19 mouse cellular contexts compared by ENCODE assay signal in the genomic region with DNA sequence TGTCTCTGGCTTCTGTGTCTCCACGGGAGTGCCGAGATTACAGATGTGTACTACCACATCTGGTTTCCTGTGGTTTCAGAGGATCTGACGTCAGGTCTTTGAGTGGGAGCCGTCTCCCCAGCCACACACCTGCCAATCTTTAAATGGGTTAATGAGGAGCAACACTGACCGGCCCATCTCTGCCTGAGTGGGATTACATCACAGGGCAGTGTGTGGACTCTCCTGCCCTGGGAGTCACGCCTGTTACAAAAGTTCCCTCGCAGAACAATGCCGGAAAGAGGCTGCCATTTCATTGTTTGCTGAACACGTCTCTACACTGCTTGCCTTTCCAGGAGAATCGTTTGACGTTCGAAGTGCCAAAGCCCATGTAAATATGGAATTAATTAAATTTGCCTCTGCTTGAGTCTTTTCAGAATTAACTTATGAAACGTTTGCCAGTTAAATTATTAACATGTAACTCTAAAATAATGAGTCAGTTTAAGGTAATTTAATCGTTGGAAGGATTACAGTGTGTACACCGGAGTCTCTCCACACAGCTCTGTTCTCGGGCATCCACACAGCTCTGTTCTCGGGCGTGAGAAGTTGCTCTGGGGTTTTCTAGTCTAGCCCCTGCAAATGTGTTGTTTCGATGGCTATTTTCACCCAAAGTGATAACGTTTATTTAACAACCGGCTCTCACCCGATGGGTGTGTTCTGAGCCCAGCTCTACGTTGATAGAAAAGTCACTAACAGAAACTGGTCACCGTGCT.
A peak's percentile ranks its signal among the peaks of the same experiment; 100 is the strongest.
DNase-seq lines count a peak whose midpoint lies in the region; ATAC-seq and TF ChIP-seq lines count a peak whose summit lies in the region.
"Had no signal": no experiment of that assay in that cellular context is flagged by ENCODE, and none has a peak within 500 bp of the region (broad histone marks: within the 10 kb centered on the region; RNA-seq: fewer than 3 reads in every experiment).

No protein-coding gene starts in this region.

- TF ChIP-seq CTCF in intestine, postnatal 0 days (IDR thresholded peaks at IDR 0.05; ENCODE audit: low read depth): no peak

- H3K27ac ChIP-seq in intestine, embryonic 15.5 days: no peak overlapping the region
- H3K27ac ChIP-seq in intestine, postnatal 0 days (ENCODE audit: low read depth, low read length): no peak overlapping the region
- no peak overlapping the region for H3K27ac ChIP-seq in midbrain, embryonic 11.5 days (ENCODE audit: low read depth, low read length)
- no peak overlapping the region for H3K27ac ChIP-seq in midbrain, embryonic 15.5 days
- no peak overlapping the region for H3K27ac ChIP-seq in midbrain, embryonic 16.5 days (ENCODE audit: low read length)
- 0 out of 2 replicates have a peak overlapping the region, but pooled peaks have one; percentile 13 for H3K27ac ChIP-seq in stomach, embryonic 16.5 days (ENCODE audit: low read length)
- H3K27ac ChIP-seq: forebrain, embryonic 12.5 days; heart, embryonic 10.5 days; kidney, embryonic 15.5 days; lung, embryonic 15.5 days; macrophage had no signal

- ATAC-seq in intestine, embryonic 15.5 days: peak; percentile 20; the same call in 1 of the 2 replicates
- ATAC-seq in intestine, postnatal 0 days: no peak
- ATAC-seq in midbrain, embryonic 11.5 days (ENCODE audit: low FRiP score): peak; percentile 68
- no peak for ATAC-seq in midbrain, embryonic 15.5 days (replicated peaks)
- peak; percentile 65 for ATAC-seq in midbrain, embryonic 16.5 days
- peak; percentile 67; the same call in 1 of the 2 replicates for ATAC-seq in stomach, embryonic 16.5 days (ENCODE audit: insufficient read depth, low FRiP score)
- no peak for ATAC-seq in inflammation-experienced regulatory T-cells, adult 6 months
- ATAC-seq: hindbrain, embryonic 16.5 days had no signal

- no peak overlapping the region for H3K9ac ChIP-seq in intestine, embryonic 15.5 days
- no peak overlapping the region for H3K9ac ChIP-seq in intestine, postnatal 0 days (ENCODE audit: low read depth, low read length)
- H3K9ac ChIP-seq in midbrain, embryonic 11.5 days (ENCODE audit: low read length): no peak overlapping the region
- H3K9ac ChIP-seq in midbrain, embryonic 15.5 days: no peak overlapping the region
- no peak overlapping the region for H3K9ac ChIP-seq in midbrain, embryonic 16.5 days (ENCODE audit: low read depth, low read length)
- H3K9ac ChIP-seq in stomach, embryonic 16.5 days (ENCODE audit: low read length): no peak overlapping the region
- H3K9ac ChIP-seq: forebrain, embryonic 12.5 days; kidney, embryonic 15.5 days; lung, embryonic 15.5 days had no signal

- WGBS in intestine, embryonic 15.5 days: 44% methylated on average over 24 of the region's 24 CpGs
- 33% methylated on average over 24 of the region's 24 CpGs for WGBS in intestine, postnatal 0 days
- 55% methylated on average over 24 of the region's 24 CpGs for WGBS in midbrain, embryonic 11.5 days
- WGBS in midbrain, embryonic 15.5 days: 38% methylated on average over 24 of the region's 24 CpGs
- 35% methylated on average over 24 of the region's 24 CpGs for WGBS in midbrain, embryonic 16.5 days
- 34% methylated on average over 24 of the region's 24 CpGs for WGBS in stomach, embryonic 16.5 days

- no peak overlapping the region for H3K4me3 ChIP-seq in intestine, embryonic 15.5 days (replicated peaks)
- no peak overlapping the region for H3K4me3 ChIP-seq in intestine, postnatal 0 days (ENCODE audit: low read depth, low read length)
- H3K4me3 ChIP-seq in midbrain, embryonic 11.5 days (ENCODE audit: low read depth, low read length): no peak overlapping the region
- no peak overlapping the region for H3K4me3 ChIP-seq in midbrain, embryonic 15.5 days
- H3K4me3 ChIP-seq in midbrain, embryonic 16.5 days (ENCODE audit: low read depth, low read length): no peak overlapping the region
- H3K4me3 ChIP-seq in stomach, embryonic 16.5 days (replicated peaks; ENCODE audit: low read length): no peak overlapping the region
- H3K4me3 ChIP-seq: forebrain, embryonic 12.5 days; heart, embryonic 10.5 days; kidney, embryonic 15.5 days; lung, embryonic 15.5 days had no signal

- no peaks in the 10 kb centered on the region for H3K9me3 ChIP-seq in intestine, embryonic 15.5 days
- no peaks in the 10 kb centered on the region for H3K9me3 ChIP-seq in intestine, postnatal 0 days (ENCODE audit: control insufficient read depth)
- no peaks in the 10 kb centered on the region for H3K9me3 ChIP-seq in midbrain, embryonic 11.5 days (ENCODE audit: control insufficient read depth, low read length)
- no peaks in the 10 kb centered on the region for H3K9me3 ChIP-seq in midbrain, embryonic 15.5 days
- no peaks in the 10 kb centered on the region for H3K9me3 ChIP-seq in midbrain, embryonic 16.5 days (replicated peaks; ENCODE audit: control insufficient read depth, low read length, poor library complexity, severe bottlenecking)
- no peaks in the 10 kb centered on the region for H3K9me3 ChIP-seq in stomach, embryonic 16.5 days (replicated peaks; ENCODE audit: control insufficient read depth, low read length)
- H3K9me3 ChIP-seq: forebrain, embryonic 12.5 days; heart, embryonic 10.5 days; kidney, embryonic 15.5 days; lung, embryonic 15.5 days had no signal

- no peaks in the 10 kb centered on the region for H3K4me1 ChIP-seq in intestine, embryonic 15.5 days (replicated peaks)
- no peaks in the 10 kb centered on the region for H3K4me1 ChIP-seq in intestine, postnatal 0 days (replicated peaks; ENCODE audit: control insufficient read depth, insufficient read depth, low read length)
- peaks cover 26% of the 10 kb centered on the region for H3K4me1 ChIP-seq in midbrain, embryonic 11.5 days (ENCODE audit: control insufficient read depth, insufficient read depth, low read length)
- H3K4me1 ChIP-seq in midbrain, embryonic 15.5 days: peaks cover 33% of the 10 kb centered on the region
- H3K4me1 ChIP-seq in midbrain, embryonic 16.5 days (ENCODE audit: control insufficient read depth, insufficient read depth, low read length): peaks cover 30% of the 10 kb centered on the region
- H3K4me1 ChIP-seq in stomach, embryonic 16.5 days (ENCODE audit: control insufficient read depth, insufficient read depth, low read length): peaks cover 6% of the 10 kb centered on the region
- H3K4me1 ChIP-seq: heart, embryonic 10.5 days; lung, embryonic 15.5 days had no signal

- no peaks in the 10 kb centered on the region for H3K27me3 ChIP-seq in intestine, embryonic 15.5 days (replicated peaks)
- H3K27me3 ChIP-seq in intestine, postnatal 0 days (replicated peaks; ENCODE audit: control insufficient read depth, insufficient read depth, low read length): no peaks in the 10 kb centered on the region
- no peaks in the 10 kb centered on the region; the same call in 1 of the 2 replicates for H3K27me3 ChIP-seq in midbrain, embryonic 11.5 days (ENCODE audit: control insufficient read depth, insufficient read depth, low read length)
- H3K27me3 ChIP-seq in midbrain, embryonic 15.5 days (replicated peaks): no peaks in the 10 kb centered on the region
- no peaks in the 10 kb centered on the region; the same call in 1 of the 2 replicates for H3K27me3 ChIP-seq in midbrain, embryonic 16.5 days (ENCODE audit: control insufficient read depth, insufficient read depth, low read depth, low read length)
- no peaks in the 10 kb centered on the region for H3K27me3 ChIP-seq in stomach, embryonic 16.5 days (ENCODE audit: control insufficient read depth, insufficient read depth, low read length)
- H3K27me3 ChIP-seq: lung, embryonic 15.5 days had no signal

- no peaks in the 10 kb centered on the region for H3K36me3 ChIP-seq in intestine, embryonic 15.5 days
- no peaks in the 10 kb centered on the region for H3K36me3 ChIP-seq in intestine, postnatal 0 days (ENCODE audit: control insufficient read depth, insufficient read depth)
- no peaks in the 10 kb centered on the region for H3K36me3 ChIP-seq in midbrain, embryonic 11.5 days (ENCODE audit: control insufficient read depth, insufficient read depth, low read length)
- no peaks in the 10 kb centered on the region for H3K36me3 ChIP-seq in midbrain, embryonic 15.5 days (replicated peaks)
- no peaks in the 10 kb centered on the region for H3K36me3 ChIP-seq in midbrain, embryonic 16.5 days (ENCODE audit: control insufficient read depth, insufficient read depth, low read length)
- H3K36me3 ChIP-seq in stomach, embryonic 16.5 days (ENCODE audit: control insufficient read depth, insufficient read depth, low read length): no peaks in the 10 kb centered on the region
- H3K36me3 ChIP-seq: forebrain, embryonic 12.5 days; heart, embryonic 10.5 days; kidney, embryonic 15.5 days; lung, embryonic 15.5 days had no signal

- H3K4me2 ChIP-seq in intestine, embryonic 15.5 days (replicated peaks): peak overlapping the region; percentile 22; the same call in 1 of the 2 replicates
- H3K4me2 ChIP-seq in intestine, postnatal 0 days (replicated peaks; ENCODE audit: low read depth): no peak overlapping the region
- H3K4me2 ChIP-seq in midbrain, embryonic 11.5 days: no peak overlapping the region
- no peak overlapping the region; the same call in 1 of the 2 replicates for H3K4me2 ChIP-seq in midbrain, embryonic 15.5 days
- no peak overlapping the region for H3K4me2 ChIP-seq in midbrain, embryonic 16.5 days (ENCODE audit: low read length)
- H3K4me2 ChIP-seq in stomach, embryonic 16.5 days (ENCODE audit: low read depth, low read length): peak overlapping the region; percentile 36
- H3K4me2 ChIP-seq: forebrain, embryonic 12.5 days; lung, embryonic 15.5 days had no signal

- peak; percentile 85 for DNase-seq in midbrain, embryonic 11.5 days (ENCODE audit: low spot score, missing footprints)
- no peak for DNase-seq in left cerebral cortex, adult 8-10 months (ENCODE audit: low spot score in 2 of 2)
- DNase-seq: adrenal gland, postnatal 14 days; cerebellum, adult 18-20 months; heart, postnatal 10 days; right cerebral cortex, adult 18-20 months; thymus, postnatal 25 days had no signal

Comparison
In these comparisons a context has a peak if more than half of its experiments do, and no peak if none do; other contexts are left out.
1. ATAC-seq: peak in intestine, embryonic 15.5 days (single experiment), midbrain, embryonic 11.5 days (single experiment), midbrain, embryonic 16.5 days (single experiment) and stomach, embryonic 16.5 days (single experiment); none in intestine, postnatal 0 days (single experiment), midbrain, embryonic 15.5 days (single experiment) and inflammation-experienced regulatory T-cells, adult 6 months (single experiment).
2. H3K4me2 ChIP-seq: peak in intestine, embryonic 15.5 days (single experiment) and stomach, embryonic 16.5 days (single experiment); none in intestine, postnatal 0 days (single experiment), midbrain, embryonic 11.5 days (single experiment), midbrain, embryonic 15.5 days (single experiment) and midbrain, embryonic 16.5 days (single experiment).